Comparison of ENCODE assay signal across 28 mouse cellular contexts in genomic region chr2:69818350-69819085, GRCm38 (mm10). TPM values are rescaled to one million over a fixed set of nuclear protein-coding genes. Genes with fewer than 3 reads are reported as not detected.
DNase-seq lines count a peak whose midpoint lies in the region; ATAC-seq lines count a peak whose summit lies in the region.
"Had no signal": no experiment of that assay in that cellular context is flagged by ENCODE, and none has a peak within 500 bp of the region (broad histone marks: within the 10 kb centered on the region; RNA-seq: fewer than 3 reads in every experiment).

No protein-coding gene starts in this region.

- intact Hi-C loops in gastrocnemius, postnatal 36 days (cut with DNase I) = no loop called here

- H3K4me2 ChIP-seq in midbrain, embryonic 11.5 days = no peak overlapping the region
- no peak overlapping the region for H3K4me2 ChIP-seq in midbrain, embryonic 13.5 days (replicated peaks)
- no peak overlapping the region for H3K4me2 ChIP-seq in intestine, embryonic 15.5 days (replicated peaks)
- peak overlapping the region; percentile 50 for H3K4me2 ChIP-seq in liver, embryonic 13.5 days
- H3K4me2 ChIP-seq: heart, embryonic 13.5 days; hindbrain, embryonic 12.5 days; stomach, embryonic 15.5 days had no signal

- no peak for ATAC-seq in midbrain, embryonic 11.5 days (ENCODE audit: low FRiP score)
- ATAC-seq in midbrain, embryonic 13.5 days = no peak
- ATAC-seq in intestine, embryonic 15.5 days = peak; percentile 39
- ATAC-seq in liver, embryonic 13.5 days (ENCODE audit: low read depth) = peak; percentile 61
- peak; percentile 64 for ATAC-seq in megakaryocyte-erythroid progenitor cell, adult 5-6 weeks (replicated peaks; ENCODE audit: low FRiP score, low TSS enrichment, poor library complexity, severe bottlenecking)
- ATAC-seq: CD4-positive, CD25-positive, alpha-beta regulatory T cell, adult 4 months; forebrain, postnatal 0 days; inflammation-experienced regulatory T-cells, adult 6 months had no signal

- peak; percentile 64 for DNase-seq in midbrain, embryonic 11.5 days (ENCODE audit: low spot score, missing footprints)
- peak; percentile 54 for DNase-seq in liver, embryonic 13.5 days
- no peak for DNase-seq in Muller cell, postnatal 12 days (ENCODE audit: inconsistent ontology term)
- no peak for DNase-seq in gastrocnemius, postnatal 36 days
- DNase-seq in right cerebral cortex, postnatal 4 days = no peak
- DNase-seq: adrenal gland, adult 2 months; cerebellum, adult 2 months; cerebellum, postnatal 25 days; forebrain, postnatal 0 days; gastrocnemius, postnatal 14 days; heart, adult 2 months; heart, postnatal 14 days; kidney, postnatal 36 days; layer of hippocampus, adult 9-11 months; lung, adult 18-20 months; lung, postnatal 10 days; midbrain, embryonic 14.5 days; retina, postnatal 1 day; right cerebral cortex, postnatal 25 days; thymus, postnatal 25 days had no signal

- WGBS in midbrain, embryonic 11.5 days = 81% methylated on average over 9 of the region's 9 CpGs
- WGBS in midbrain, embryonic 13.5 days = 84% methylated on average over 9 of the region's 9 CpGs
- WGBS in intestine, embryonic 15.5 days = 77% methylated on average over 9 of the region's 9 CpGs
- WGBS in liver, embryonic 13.5 days (ENCODE audit: insufficient replicate concordance) = 36% methylated on average over 9 of the region's 9 CpGs

- H3K27ac ChIP-seq in midbrain, embryonic 11.5 days (ENCODE audit: low read depth, low read length) = no peak overlapping the region
- H3K27ac ChIP-seq in midbrain, embryonic 13.5 days = no peak overlapping the region
- no peak overlapping the region for H3K27ac ChIP-seq in intestine, embryonic 15.5 days
- H3K27ac ChIP-seq in liver, embryonic 13.5 days = peak overlapping the region; percentile 85
- H3K27ac ChIP-seq: heart, adult 2 months; heart, embryonic 13.5 days; hindbrain, embryonic 12.5 days; stomach, embryonic 15.5 days had no signal

- no peaks in the 10 kb centered on the region for H3K36me3 ChIP-seq in midbrain, embryonic 11.5 days (ENCODE audit: control insufficient read depth, insufficient read depth, low read length)
- H3K36me3 ChIP-seq in midbrain, embryonic 13.5 days = no peaks in the 10 kb centered on the region
- no peaks in the 10 kb centered on the region for H3K36me3 ChIP-seq in intestine, embryonic 15.5 days
- no peaks in the 10 kb centered on the region for H3K36me3 ChIP-seq in liver, embryonic 13.5 days
- H3K36me3 ChIP-seq: heart, embryonic 13.5 days; hindbrain, embryonic 12.5 days; stomach, embryonic 15.5 days had no signal

- peaks cover 6% of the 10 kb centered on the region for H3K4me1 ChIP-seq in midbrain, embryonic 11.5 days (ENCODE audit: control insufficient read depth, insufficient read depth, low read length)
- peaks cover 10% of the 10 kb centered on the region for H3K4me1 ChIP-seq in midbrain, embryonic 13.5 days (replicated peaks)
- peaks cover 4% of the 10 kb centered on the region; the same call in 1 of the 2 replicates for H3K4me1 ChIP-seq in intestine, embryonic 15.5 days (replicated peaks)
- peaks cover 74% of the 10 kb centered on the region for H3K4me1 ChIP-seq in liver, embryonic 13.5 days (replicated peaks)
- H3K4me1 ChIP-seq: stomach, embryonic 15.5 days had no signal

- no peaks in the 10 kb centered on the region for H3K27me3 ChIP-seq in midbrain, embryonic 11.5 days (ENCODE audit: control insufficient read depth, insufficient read depth, low read length)
- H3K27me3 ChIP-seq in midbrain, embryonic 13.5 days = no peaks in the 10 kb centered on the region
- no peaks in the 10 kb centered on the region for H3K27me3 ChIP-seq in intestine, embryonic 15.5 days (replicated peaks)
- H3K27me3 ChIP-seq in liver, embryonic 13.5 days = no peaks in the 10 kb centered on the region
- H3K27me3 ChIP-seq: heart, embryonic 13.5 days; hindbrain, embryonic 12.5 days; stomach, embryonic 15.5 days had no signal

- no peaks in the 10 kb centered on the region for H3K9me3 ChIP-seq in midbrain, embryonic 11.5 days (ENCODE audit: control insufficient read depth, low read length)
- no peaks in the 10 kb centered on the region for H3K9me3 ChIP-seq in midbrain, embryonic 13.5 days
- H3K9me3 ChIP-seq in intestine, embryonic 15.5 days = no peaks in the 10 kb centered on the region
- H3K9me3 ChIP-seq in liver, embryonic 13.5 days (replicated peaks) = no peaks in the 10 kb centered on the region
- H3K9me3 ChIP-seq: heart, embryonic 13.5 days; hindbrain, embryonic 12.5 days; stomach, embryonic 15.5 days had no signal

- no peak overlapping the region for H3K4me3 ChIP-seq in midbrain, embryonic 11.5 days (ENCODE audit: low read depth, low read length)
- H3K4me3 ChIP-seq in midbrain, embryonic 13.5 days (replicated peaks) = no peak overlapping the region
- H3K4me3 ChIP-seq in intestine, embryonic 15.5 days (replicated peaks) = no peak overlapping the region
- no peak overlapping the region for H3K4me3 ChIP-seq in liver, embryonic 13.5 days (replicated peaks)
- H3K4me3 ChIP-seq: heart, adult 2 months; heart, embryonic 13.5 days; hindbrain, embryonic 12.5 days; stomach, embryonic 15.5 days had no signal

- H3K9ac ChIP-seq in midbrain, embryonic 11.5 days (ENCODE audit: low read length) = no peak overlapping the region
- no peak overlapping the region for H3K9ac ChIP-seq in midbrain, embryonic 13.5 days (replicated peaks)
- no peak overlapping the region for H3K9ac ChIP-seq in intestine, embryonic 15.5 days
- H3K9ac ChIP-seq in liver, embryonic 13.5 days = peak overlapping the region; percentile 12; the same call in 1 of the 2 replicates
- H3K9ac ChIP-seq: forebrain, postnatal 0 days; heart, embryonic 13.5 days; hindbrain, embryonic 12.5 days; stomach, embryonic 15.5 days had no signal

RNA-seq across cellular contexts. Expression of gene Klhl23, which starts 3.2 kb away (rescaled TPM):
- polyA plus RNA-seq in midbrain, embryonic 11.5 days (2014; fragmentation: Nextera tagmentation; extraction: Ambion mirVana) = 35.0 and 38.2 TPM in 2 replicates
- polyA plus RNA-seq in midbrain, embryonic 13.5 days (2015; fragmentation: Nextera tagmentation; extraction: Ambion mirVana) = 59.8 and 60.0 TPM in 2 replicates
- polyA plus RNA-seq in intestine, embryonic 15.5 days (2015; fragmentation: Nextera tagmentation; extraction: Ambion mirVana) = 33.3 and 37.2 TPM in 2 replicates
- 20.2 and 24.7 TPM in 2 replicates for polyA plus RNA-seq in liver, embryonic 13.5 days (2015; fragmentation: Nextera tagmentation; extraction: Ambion mirVana)
- total RNA-seq in megakaryocyte-erythroid progenitor cell, adult 5-6 weeks (2014; fragmentation: Nextera tagmentation) = 25.4 and 31.5 TPM in 2 replicates
- total RNA-seq in megakaryocyte-erythroid progenitor cell, adult 5-6 weeks (2017) = 35.8 and 41.7 TPM in 2 replicates
- total RNA-seq in gastrocnemius, postnatal 36 days (2021) = 10 to 100 TPM; 15.0 to 18.2 TPM

RNA-seq across cellular contexts. Expression of gene Phospho2, which starts 29.1 kb away (rescaled TPM):
- 44.3 and 49.9 TPM in 2 replicates for polyA plus RNA-seq in midbrain, embryonic 11.5 days (2014; fragmentation: Nextera tagmentation; extraction: Ambion mirVana)
- polyA plus RNA-seq in midbrain, embryonic 13.5 days (2015; fragmentation: Nextera tagmentation; extraction: Ambion mirVana) = 40.8 and 43.6 TPM in 2 replicates
- 22.8 and 23.1 TPM in 2 replicates for polyA plus RNA-seq in intestine, embryonic 15.5 days (2015; fragmentation: Nextera tagmentation; extraction: Ambion mirVana)
- 13.0 and 18.1 TPM in 2 replicates for polyA plus RNA-seq in liver, embryonic 13.5 days (2015; fragmentation: Nextera tagmentation; extraction: Ambion mirVana)
- total RNA-seq in megakaryocyte-erythroid progenitor cell, adult 5-6 weeks (2014; fragmentation: Nextera tagmentation) = 21.3 and 26.7 TPM in 2 replicates
- 28.5 and 31.2 TPM in 2 replicates for total RNA-seq in megakaryocyte-erythroid progenitor cell, adult 5-6 weeks (2017)
- total RNA-seq in gastrocnemius, postnatal 36 days (2021) = 10 to 100 TPM; 16.6 to 17.0 TPM

RNA-seq across cellular contexts. Expression of gene Ccdc173, which starts 29.1 kb away (rescaled TPM):
- polyA plus RNA-seq in midbrain, embryonic 11.5 days (2014; fragmentation: Nextera tagmentation; extraction: Ambion mirVana) = 3.8 and 3.9 TPM in 2 replicates
- polyA plus RNA-seq in midbrain, embryonic 13.5 days (2015; fragmentation: Nextera tagmentation; extraction: Ambion mirVana) = 4.2 and 4.8 TPM in 2 replicates
- polyA plus RNA-seq in intestine, embryonic 15.5 days (2015; fragmentation: Nextera tagmentation; extraction: Ambion mirVana) = 1.4 and 1.5 TPM in 2 replicates
- polyA plus RNA-seq in liver, embryonic 13.5 days (2015; fragmentation: Nextera tagmentation; extraction: Ambion mirVana) = 0.21 and 0.28 TPM in 2 replicates
- 0.89 and 3.2 TPM in 2 replicates for total RNA-seq in megakaryocyte-erythroid progenitor cell, adult 5-6 weeks (2014; fragmentation: Nextera tagmentation)
- total RNA-seq in megakaryocyte-erythroid progenitor cell, adult 5-6 weeks (2017) = 1.0 and 1.1 TPM in 2 replicates
- total RNA-seq in gastrocnemius, postnatal 36 days (2021) = under 1 TPM; 0.33 to 0.44 TPM
- polyA plus RNA-seq: adrenal gland, adult 2 months had no signal

RNA-seq across cellular contexts. Expression of gene Ssb, which starts 42.8 kb away (rescaled TPM):
- polyA plus RNA-seq in midbrain, embryonic 11.5 days (2014; fragmentation: Nextera tagmentation; extraction: Ambion mirVana) = 440 and 468 TPM in 2 replicates
- polyA plus RNA-seq in midbrain, embryonic 13.5 days (2015; fragmentation: Nextera tagmentation; extraction: Ambion mirVana) = 370 and 407 TPM in 2 replicates
- polyA plus RNA-seq in intestine, embryonic 15.5 days (2015; fragmentation: Nextera tagmentation; extraction: Ambion mirVana) = 290 and 358 TPM in 2 replicates
- polyA plus RNA-seq in liver, embryonic 13.5 days (2015; fragmentation: Nextera tagmentation; extraction: Ambion mirVana) = 204 and 266 TPM in 2 replicates
- 248 and 394 TPM in 2 replicates for total RNA-seq in megakaryocyte-erythroid progenitor cell, adult 5-6 weeks (2014; fragmentation: Nextera tagmentation)
- total RNA-seq in megakaryocyte-erythroid progenitor cell, adult 5-6 weeks (2017) = 771 and 927 TPM in 2 replicates
- 10 to 100 TPM; 44.2 to 61.3 TPM for total RNA-seq in gastrocnemius, postnatal 36 days (2021)

Comparison
In these comparisons a context has a peak if more than half of its experiments do, and no peak if none do; other contexts are left out.
1. ATAC-seq: peak in intestine, embryonic 15.5 days (single experiment), liver, embryonic 13.5 days (single experiment) and megakaryocyte-erythroid progenitor cell, adult 5-6 weeks (single experiment); none in midbrain, embryonic 11.5 days (single experiment) and midbrain, embryonic 13.5 days (single experiment).
2. DNase-seq: peak in midbrain, embryonic 11.5 days (single experiment) and liver, embryonic 13.5 days (single experiment); none in Muller cell, postnatal 12 days (single experiment), gastrocnemius, postnatal 36 days (0 of 2) and right cerebral cortex, postnatal 4 days (single experiment).